Comparison of ENCODE assay signal across 19 mouse cellular contexts in the genomic region with DNA sequence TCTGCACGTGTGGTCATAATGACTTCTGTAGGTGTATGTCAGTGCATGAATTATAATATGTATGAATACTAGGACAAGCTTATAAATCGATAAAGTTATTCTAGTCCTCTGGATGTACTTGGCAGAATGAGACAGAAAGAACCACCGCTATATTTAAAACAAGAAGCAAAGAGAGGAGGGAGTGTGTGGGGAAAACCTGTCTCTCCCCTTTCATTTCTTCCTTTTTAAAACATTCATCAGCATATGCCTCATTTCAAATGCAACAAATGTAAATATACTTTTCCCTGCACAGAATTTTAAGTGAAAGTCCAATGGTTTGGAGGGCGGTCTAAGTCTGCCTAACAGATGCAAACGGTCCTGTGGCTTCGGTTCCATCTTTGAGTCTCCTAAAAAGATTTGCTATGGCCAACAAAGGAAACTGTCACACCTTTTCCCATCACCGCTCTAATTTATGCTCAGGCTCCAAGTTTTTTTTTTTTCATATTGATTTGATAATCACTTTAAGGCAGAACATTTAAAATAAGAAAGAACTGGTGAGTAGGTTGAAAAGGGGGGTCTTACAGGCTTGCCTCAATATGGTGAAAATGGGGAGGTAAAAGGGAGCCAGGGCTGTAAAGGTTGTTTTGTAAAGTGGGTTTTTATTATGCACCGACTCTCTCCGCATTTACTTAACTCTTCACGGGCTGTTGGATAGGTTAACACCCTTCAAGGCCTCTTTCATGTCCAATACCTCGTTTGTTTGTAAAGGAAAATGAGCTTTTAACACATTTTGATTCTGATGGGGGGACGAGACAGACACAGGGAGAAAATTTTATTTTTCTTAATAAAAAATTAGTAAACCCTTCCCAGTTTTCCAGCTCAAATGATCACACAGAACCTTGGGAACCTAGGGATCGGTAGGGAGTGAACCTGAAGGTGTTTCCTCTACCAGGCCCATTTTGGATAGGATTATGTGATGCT. TPM values are rescaled to one million over a fixed set of nuclear protein-coding genes. Genes with fewer than 3 reads are reported as not detected.
"Had no signal": no experiment of that assay in that cellular context is flagged by ENCODE, and none has a peak within 500 bp of the region (broad histone marks: within the 10 kb centered on the region; RNA-seq: fewer than 3 reads in every experiment).

No protein-coding gene starts in this region.

- H3K4me1 ChIP-seq: limb, embryonic 13.5 days had no signal

- H3K27ac ChIP-seq: layer of hippocampus, adult 2 months; limb, embryonic 13.5 days; liver, embryonic 14.5 days had no signal

- H3K9me3 ChIP-seq: limb, embryonic 13.5 days had no signal

- H3K4me2 ChIP-seq: limb, embryonic 13.5 days had no signal

- H3K4me3 ChIP-seq: layer of hippocampus, adult 2 months; limb, embryonic 13.5 days had no signal

- H3K9ac ChIP-seq: limb, embryonic 13.5 days; liver, embryonic 14.5 days had no signal

- DNase-seq: kidney, adult 8-10 months; kidney, postnatal 4 days; left cerebral cortex, postnatal 4 days; lung, adult 18-20 months; lung, postnatal 36 days; right cerebral cortex, adult 18-20 months; thymus, adult 18-20 months; thymus, postnatal 14 days had no signal

- ATAC-seq: intestine, postnatal 0 days had no signal

- H3K36me3 ChIP-seq: limb, embryonic 13.5 days had no signal

RNA-seq across cellular contexts. Expression of a gene that starts 4.3 kb away (rescaled TPM):
- total RNA-seq: layer of hippocampus, adult 2 months; liver, adult 2 months; megakaryocyte progenitor cell, adult 5-6 weeks had no signal
- polyA plus RNA-seq: intestine, postnatal 0 days; kidney, embryonic 16.5 days; liver, embryonic 14.5 days; lung, embryonic 16.5 days; neural tube, embryonic 14.5 days; stomach, embryonic 14.5 days; urinary bladder, adult 2 months had no signal
